Mouse (Mus musculus) frontal cortex, postnatal 10 days (tissue): Measurements from ENCODE around the gene Olfr907.

Experiments
- DNase-seq, 2 experiments: peaks; one replicate each; pipeline ENCODE4 v3.0.0; 2022; ENCODE audit warnings: low spot score in 2 of 2, mixed read lengths in 1 of 2

Olfr907 gene

DNA sequence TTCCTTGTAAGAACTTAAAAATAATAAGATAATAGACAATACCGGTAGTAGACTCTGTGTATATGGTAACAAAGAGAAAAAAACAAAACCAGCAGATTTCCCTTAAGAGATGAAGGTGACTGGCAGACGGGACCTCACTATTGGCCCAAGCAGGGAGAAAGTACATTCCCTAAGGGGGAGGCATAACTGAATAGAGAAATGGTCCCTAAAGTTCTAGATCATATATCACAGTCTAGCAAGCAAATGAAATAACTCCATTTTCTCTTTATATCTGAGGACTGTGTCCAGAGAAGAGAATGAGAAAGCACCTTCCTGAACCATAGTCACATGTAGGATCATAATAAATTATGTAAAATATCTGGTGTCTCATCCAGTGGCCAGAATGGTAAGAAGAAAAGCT lies at the start of gene Olfr907:
Gene Olfr907, plus strand, starts transcription at position 301 of the 400 bp plus-strand sequence.
- DNase-seq: no peak

- no peak for DNase-seq
Measured at GRCm38 (mm10) chr9:38447352-38447751, 48.2 kb upstream of the Olfr907 start, which contains the start of gene Olfr902. TSS of gene Olfr902 (plus strand) at chr9:38447652.

GRCm38 (mm10) chr9:38462844-38463243 lies 32.8 kb upstream of the Olfr907 start, which contains the start of gene Olfr904:
TSS of gene Olfr904 (plus strand) at chr9:38463144.
- no peak for DNase-seq

- DNase-seq: no peak
Measured at GRCm38 (mm10) chr9:38470807-38471206, 24.8 kb upstream of the Olfr907 start, which contains the start of gene Olfr905. TSS of gene Olfr905 (plus strand) at chr9:38471107.

- no peak for DNase-seq
Measured at GRCm38 (mm10) chr9:38486785-38487184, 8.8 kb upstream of the Olfr907 start, which contains the start of gene Olfr906. TSS of gene Olfr906 (plus strand) at chr9:38487085.

DNA sequence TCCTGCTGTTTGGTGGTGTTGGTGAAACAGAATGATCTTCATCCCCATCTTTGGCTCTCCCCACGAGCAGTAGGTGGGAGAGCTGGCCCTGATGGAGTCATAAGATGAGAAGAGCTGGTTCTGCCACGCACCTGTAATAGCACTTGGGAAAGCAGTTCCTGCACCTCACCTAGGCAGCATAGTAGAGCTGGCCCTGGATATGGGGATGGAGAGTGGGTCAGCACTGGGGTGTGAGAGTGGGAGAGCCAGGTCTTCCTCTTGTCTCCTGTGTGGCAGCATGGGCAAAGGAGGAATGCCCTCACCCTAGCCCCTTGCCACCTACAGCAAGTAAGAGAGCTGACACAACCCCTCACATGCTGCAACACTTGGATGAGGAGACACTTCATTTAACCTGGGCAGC lies 16.8 kb downstream of the Olfr907 start:
- DNase-seq: no peak

- DNase-seq: no peak
Measured at GRCm38 (mm10) chr9:38521280-38521679, 25.7 kb downstream of the Olfr907 start, which contains the start of gene Olfr911-ps1. TSS of gene Olfr911-ps1 (plus strand) at chr9:38521580.

GRCm38 (mm10) chr9:38537549-38537948 lies 41.9 kb downstream of the Olfr907 start, which contains the start of gene Olfr910:
TSS of gene Olfr910 (plus strand) at chr9:38537849.
- DNase-seq: no peak
